Mouse (Mus musculus) MEL (cell line): ENCODE measurements at regions not wholly inside any gene's neighbourhood (a gene's known extent, or its start where the extent isn't known, plus 50 kb on each side); places are given as distances from the start of the nearest gene placed in this dataset.

Experiments
- DNase-seq: peaks from one replicate; pipeline ENCODE4 v3.0.0; 2011; ENCODE audit warnings: low read depth, low spot score
- H3K27ac ChIP-seq: 2 replicates; pipeline ENCODE4 v1.5.1; 2012; ENCODE audit warnings: low read depth, mild to moderate bottlenecking, control low read depth, low read length, moderate library complexity; ENCODE audit not compliant: control insufficient read depth
- H3K27me3 ChIP-seq, 2 experiments: fragments of 150-350 bp in 1 of 2; sonication (generic) in 1 of 2; 2 replicates each; pipeline ENCODE4 v1.6.1; 2012; ENCODE audit warnings: low read length in 2 of 2, mild to moderate bottlenecking in 2 of 2, improper control_type of control experiment in 1 of 2, moderate library complexity in 1 of 2; ENCODE audit not compliant: insufficient read depth in 2 of 2, control insufficient read depth in 1 of 2
- H3K36me3 ChIP-seq, 2 experiments: 2 replicates each; pipeline ENCODE4 v1.6.1; 2012 to 2014; ENCODE audit warnings: low read length in 2 of 2, improper control_type of control experiment in 1 of 2, inconsistent platforms in 1 of 2, mild to moderate bottlenecking in 1 of 2; ENCODE audit not compliant: insufficient read depth in 2 of 2, control insufficient read depth in 1 of 2
- H3K4me1 ChIP-seq, 2 experiments: fragments of 150-350 bp in 1 of 2; sonication (generic) in 1 of 2; 2 replicates each; pipeline ENCODE4 v1.6.1; 2012; ENCODE audit warnings: low read length in 2 of 2, improper control_type of control experiment in 1 of 2, mild to moderate bottlenecking in 1 of 2; ENCODE audit not compliant: insufficient read depth in 2 of 2, control insufficient read depth in 1 of 2
- H3K4me3 ChIP-seq, 2 experiments: fragments of 150-350 bp in 1 of 2; sonication (generic) in 1 of 2; 2 replicates each; pipeline ENCODE4 v1.5.1; 2012; ENCODE audit warnings: low read depth in 2 of 2, low read length in 2 of 2, mild to moderate bottlenecking in 2 of 2, moderate library complexity in 2 of 2, control low read depth in 1 of 2, improper control_type of control experiment in 1 of 2; ENCODE audit not compliant: control insufficient read depth in 1 of 2, insufficient read depth in 1 of 2
- H3K79me2 ChIP-seq: 2 replicates; pipeline ENCODE4 v1.6.1; 2012; ENCODE audit warnings: mild to moderate bottlenecking, low read length, moderate library complexity; ENCODE audit not compliant: control insufficient read depth, poor library complexity, insufficient read depth
- H3K9ac ChIP-seq: 2 replicates; pipeline ENCODE4 v1.6.1; 2012; ENCODE audit warnings: low read depth, mild to moderate bottlenecking, control low read depth, low read length, moderate library complexity; ENCODE audit not compliant: control insufficient read depth, poor library complexity, severe bottlenecking
- H3K9me3 ChIP-seq: fragments of 150-350 bp; sonication (generic); replicated peaks from 2 replicates; pipeline ENCODE4 v1.6.1; 2012; ENCODE audit warnings: mild to moderate bottlenecking, low read length, improper control_type of control experiment, moderate library complexity; ENCODE audit not compliant: insufficient read depth
- CTCF ChIP-seq, 3 experiments: IDR thresholded peaks in 2 of 3; conservative IDR thresholded peaks in 1 of 3; 2 replicates each; pipeline ENCODE4 v1.5.1; 2011 to 2012; ENCODE audit warnings: low read length in 3 of 3, low read depth in 2 of 3, mild to moderate bottlenecking in 2 of 3, improper control_type of control experiment in 1 of 3, inconsistent platforms in 1 of 3, mixed read lengths in 1 of 3, moderate library complexity in 1 of 3; ENCODE audit not compliant: control insufficient read depth in 1 of 3, insufficient read depth in 1 of 3, poor library complexity in 1 of 3, severe bottlenecking in 1 of 3
- E2F4 ChIP-seq: IDR thresholded peaks from 2 replicates; pipeline ENCODE4 v1.6.1; 2011; ENCODE audit warnings: low read depth, low read length, improper control_type of control experiment, borderline replicate concordance
- ELF1 ChIP-seq: IDR thresholded peaks from 2 replicates; pipeline ENCODE4 v1.6.1; 2014; ENCODE audit warnings: low read depth, mild to moderate bottlenecking, inconsistent platforms, low read length, improper control_type of control experiment, moderate library complexity
- JUND ChIP-seq: IDR thresholded peaks from 2 replicates; pipeline ENCODE4 v1.6.1; 2011; ENCODE audit warnings: low read depth, mild to moderate bottlenecking, improper control_type of control experiment, low read length
- MAX ChIP-seq: IDR thresholded peaks from 2 replicates; pipeline ENCODE4 v1.6.1; 2011; ENCODE audit warnings: low read length, improper control_type of control experiment
- MEF2A ChIP-seq: IDR thresholded peaks from 2 replicates; pipeline ENCODE4 v1.6.1; 2014; ENCODE audit warnings: low read depth, mild to moderate bottlenecking, inconsistent platforms, low read length, improper control_type of control experiment; ENCODE audit not compliant: poor library complexity, insufficient replicate concordance, severe bottlenecking; ENCODE audit errors: extremely low read depth
- MXI1 ChIP-seq: IDR thresholded peaks from 2 replicates; pipeline ENCODE4 v1.6.1; 2011; ENCODE audit warnings: mild to moderate bottlenecking, low read depth, low read length, improper control_type of control experiment
- NELFE ChIP-seq: IDR thresholded peaks from 2 replicates; pipeline ENCODE4 v1.6.1; 2011; ENCODE audit warnings: low read depth, low read length, improper control_type of control experiment
- POLR2A ChIP-seq, 2 experiments: IDR thresholded peaks; 2 replicates each; pipeline ENCODE4 v1.6.1; 2011 to 2012; ENCODE audit warnings: low read length in 2 of 2, mild to moderate bottlenecking in 2 of 2, control low read depth in 1 of 2, improper control_type of control experiment in 1 of 2, low read depth in 1 of 2, moderate library complexity in 1 of 2; ENCODE audit not compliant: control insufficient read depth in 1 of 2, insufficient read depth in 1 of 2, poor library complexity in 1 of 2
- POLR2AphosphoS5 ChIP-seq: IDR thresholded peaks from 2 replicates; pipeline ENCODE4 v1.6.1; 2012; ENCODE audit warnings: low read depth, borderline replicate concordance, mild to moderate bottlenecking, inconsistent platforms, low read length, moderate library complexity, mixed read lengths
- SIN3A ChIP-seq: IDR thresholded peaks from 2 replicates; pipeline ENCODE4 v1.6.1; 2012; ENCODE audit warnings: low read length, improper control_type of control experiment, inconsistent platforms
- SMC3 ChIP-seq: IDR thresholded peaks from 2 replicates; pipeline ENCODE4 v1.6.1; 2011; ENCODE audit warnings: low read depth, low read length, improper control_type of control experiment
- TAL1 ChIP-seq: IDR thresholded peaks from 2 replicates; pipeline ENCODE4 v1.6.1; 2012; ENCODE audit warnings: mild to moderate bottlenecking, inconsistent platforms, low read length, moderate library complexity, mixed read lengths
- USF2 ChIP-seq, 2 experiments: IDR thresholded peaks; 2 replicates each; pipeline ENCODE4 v1.6.1; 2011 to 2012; ENCODE audit warnings: improper control_type of control experiment in 2 of 2, low read length in 2 of 2, borderline replicate concordance in 1 of 2, inconsistent platforms in 1 of 2, low read depth in 1 of 2, mild to moderate bottlenecking in 1 of 2; ENCODE audit not compliant: insufficient read depth in 1 of 2
- ZC3H11A ChIP-seq: IDR thresholded peaks from 2 replicates; pipeline ENCODE4 v1.6.1; 2012; ENCODE audit warnings: low read depth, mild to moderate bottlenecking, inconsistent platforms, low read length, improper control_type of control experiment

- TF ChIP-seq ZC3H11A: no peak
These were observed 131.2 kb downstream of the Dact1 start (continued) for GRCm38 (mm10) chr12:71440863-71441262.

- Histone ChIP-seq H3K9me3 (no peaks in the 10 kb centered on the region), H3K79me2 (no peaks in the 10 kb centered on the region), H3K27me3 (no peaks in the 10 kb centered on the region), H3K27ac (no peak overlapping the region), H3K9ac (no peak overlapping the region), H3K4me3 (no peak overlapping the region), H3K4me1 (no peaks in the 10 kb centered on the region), H3K36me3 (no peaks in the 10 kb centered on the region)
- no peak for DNase-seq
- TF ChIP-seq SMC3 (no peak), USF2 (IDR thresholded peaks at IDR 0.05; ENCODE audit: borderline replicate concordance in 1 of 2, insufficient read depth in 1 of 2, low read depth in 1 of 2, low read length in 2 of 2) (no peak), TAL1 (no peak)
These were observed 131.6 kb downstream of the Dact1 start for GRCm38 (mm10) chr12:71441272-71441671.

- Histone ChIP-seq H3K4me3 (no peak overlapping the region), H3K9me3 (no peaks in the 10 kb centered on the region), H3K4me1 (no peaks in the 10 kb centered on the region), H3K36me3 (no peaks in the 10 kb centered on the region), H3K27me3 (no peaks in the 10 kb centered on the region), H3K79me2 (no peaks in the 10 kb centered on the region), H3K27ac (no peak overlapping the region), H3K9ac (no peak overlapping the region)
- no peak for DNase-seq
- TF ChIP-seq SIN3A (no peak), MXI1 (no peak), MAX (no peak), POLR2A (IDR thresholded peaks at IDR 0.05; ENCODE audit: control insufficient read depth in 1 of 2, insufficient read depth in 1 of 2, low read depth in 1 of 2, low read length in 2 of 2, poor library complexity in 1 of 2) (no peak), CTCF (IDR thresholded peaks at IDR 0.05 in 2 of 3, conservative IDR thresholded peaks at IDR 0.05 in 1 of 3; ENCODE audit: control insufficient read depth in 1 of 3, insufficient read depth in 1 of 3, low read depth in 2 of 3, low read length in 3 of 3, poor library complexity in 1 of 3, severe bottlenecking in 1 of 3) (no peak), JUND (no peak), MEF2A (no peak), ELF1 (no peak), E2F4 (no peak), POLR2AphosphoS5 (no peak), NELFE (no peak)
These were observed 136.7 kb downstream of the Dact1 start for GRCm38 (mm10) chr12:71446177-71446891.
